Mouse (Mus musculus) liver, embryonic 14.5 days (tissue): ENCODE measurements around the gene Lrp5.

ENCODE experiments used
- CTCF ChIP-seq: IDR thresholded peaks from 2 replicates; pipeline ENCODE4 v1.5.1; 2016; ENCODE audit warnings: antibody characterized with exemption, low read depth, control low read depth
- EP300 ChIP-seq: IDR thresholded peaks from 2 replicates; pipeline ENCODE4 v1.6.1; 2016; ENCODE audit warnings: antibody characterized with exemption, low read depth

GRCm38 (mm10) chr19:3668551-3668950 is 17.8 kb downstream of the Lrp5 start:
- TF ChIP-seq EP300 (no peak), CTCF (no peak)
